In genomic region chr1:102879109-102879508, GRCm38 (mm10) we compare ENCODE assay signal across 34 mouse cellular contexts.
"Had no signal": no experiment of that assay in that cellular context is flagged by ENCODE, and none has a peak within 500 bp of the region (broad histone marks: within the 10 kb centered on the region; RNA-seq: fewer than 3 reads in every experiment).

No protein-coding gene starts in this region.

- H3K9me3 ChIP-seq: heart, embryonic 15.5 days; hindbrain, embryonic 10.5 days; hindbrain, embryonic 12.5 days; hindbrain, embryonic 13.5 days; hindbrain, embryonic 15.5 days; intestine, embryonic 15.5 days; kidney, embryonic 15.5 days had no signal

- ATAC-seq: hindbrain, embryonic 16.5 days; hindbrain, postnatal 0 days; inflammation-experienced regulatory T-cells, adult 6 months; intestine, embryonic 15.5 days; intestine, embryonic 16.5 days; intestine, postnatal 0 days had no signal

- H3K4me2 ChIP-seq: heart, embryonic 11.5 days; heart, embryonic 13.5 days; heart, embryonic 15.5 days; hindbrain, embryonic 12.5 days; hindbrain, embryonic 13.5 days; hindbrain, embryonic 14.5 days; hindbrain, embryonic 15.5 days; intestine, embryonic 15.5 days; kidney, embryonic 15.5 days had no signal

- H3K4me3 ChIP-seq: heart, embryonic 13.5 days; heart, embryonic 15.5 days; hindbrain, embryonic 10.5 days; hindbrain, embryonic 12.5 days; hindbrain, embryonic 13.5 days; hindbrain, embryonic 15.5 days; intestine, embryonic 15.5 days; kidney, embryonic 15.5 days; layer of hippocampus, adult 2 months; left cerebral cortex, adult 2 months had no signal

- H3K36me3 ChIP-seq: heart, embryonic 13.5 days; heart, embryonic 15.5 days; hindbrain, embryonic 10.5 days; hindbrain, embryonic 12.5 days; hindbrain, embryonic 13.5 days; hindbrain, embryonic 15.5 days; intestine, embryonic 15.5 days; kidney, embryonic 15.5 days had no signal

- H3K27me3 ChIP-seq: heart, embryonic 13.5 days; heart, embryonic 15.5 days; hindbrain, embryonic 12.5 days; hindbrain, embryonic 13.5 days; hindbrain, embryonic 15.5 days; intestine, embryonic 15.5 days; kidney, embryonic 15.5 days had no signal

- H3K9ac ChIP-seq: heart, embryonic 13.5 days; heart, embryonic 15.5 days; hindbrain, embryonic 12.5 days; hindbrain, embryonic 13.5 days; hindbrain, embryonic 14.5 days; hindbrain, embryonic 15.5 days; intestine, embryonic 15.5 days; kidney, embryonic 15.5 days had no signal

- H3K27ac ChIP-seq: heart, embryonic 13.5 days; heart, embryonic 15.5 days; hindbrain, embryonic 10.5 days; hindbrain, embryonic 12.5 days; hindbrain, embryonic 13.5 days; hindbrain, embryonic 14.5 days; hindbrain, embryonic 15.5 days; hindbrain, postnatal 0 days; intestine, embryonic 15.5 days; kidney, embryonic 15.5 days; kidney, postnatal 0 days; layer of hippocampus, adult 2 months; left cerebral cortex, adult 2 months had no signal

- H3K4me1 ChIP-seq: heart, embryonic 13.5 days; heart, embryonic 15.5 days; hindbrain, embryonic 10.5 days; hindbrain, embryonic 12.5 days; hindbrain, embryonic 13.5 days; hindbrain, embryonic 15.5 days; intestine, embryonic 15.5 days; kidney, embryonic 15.5 days had no signal

- DNase-seq: heart, postnatal 10 days; heart, postnatal 14 days; heart, postnatal 36 days; heart, postnatal 4 days; kidney, adult 11 months; kidney, adult 18-20 months; kidney, adult 2 months; kidney, adult 8-10 months; kidney, adult 9 months; kidney, postnatal 10 days; kidney, postnatal 14 days; kidney, postnatal 25 days; kidney, postnatal 36 days; kidney, postnatal 4 days; layer of hippocampus, adult 9-11 months; layer of hippocampus, postnatal 36 days had no signal
